Mouse (Mus musculus) heart, embryonic 13.5 days (tissue): ENCODE data around the gene Usb1. TPM values are rescaled to one million over a fixed set of nuclear protein-coding genes. Genes with fewer than 3 reads are reported as not detected.

Experiments
- ATAC-seq: fragments of 200-750 bp; cut with Nextera tagmentation; 2 replicates; pipeline ENCODE4 v1.8.0; 2017; ENCODE audit warnings: moderate TSS enrichment; ENCODE audit not compliant: insufficient number of reproducible peaks, low FRiP score, low TSS enrichment; ENCODE audit errors: extremely low read depth
- H3K27ac ChIP-seq: fragments of 300-500 bp; sonication (generic); replicated peaks from 2 replicates; pipeline ENCODE4 v1.5.1; 2015; ENCODE audit warnings: moderate library complexity, mild to moderate bottlenecking, inconsistent platforms
- H3K27me3 ChIP-seq: fragments of 300-500 bp; sonication (generic); replicated peaks from 2 replicates; pipeline ENCODE4 v1.6.1; 2015; ENCODE audit warnings: mild to moderate bottlenecking, inconsistent platforms
- H3K36me3 ChIP-seq: fragments of 300-500 bp; sonication (generic); 2 replicates; pipeline ENCODE4 v1.6.1; 2015; ENCODE audit warnings: mild to moderate bottlenecking, inconsistent platforms
- H3K4me1 ChIP-seq: fragments of 300-500 bp; sonication (generic); 2 replicates; pipeline ENCODE4 v1.6.1; 2015; ENCODE audit warnings: inconsistent platforms
- H3K4me2 ChIP-seq: fragments of 300-500 bp; sonication (generic); 2 replicates; pipeline ENCODE4 v1.6.1; 2015; ENCODE audit warnings: inconsistent platforms, mild to moderate bottlenecking, moderate library complexity
- H3K4me3 ChIP-seq: fragments of 300-500 bp; sonication (generic); 2 replicates; pipeline ENCODE4 v1.5.1; 2015; ENCODE audit warnings: moderate library complexity, mild to moderate bottlenecking, inconsistent platforms
- H3K9ac ChIP-seq: fragments of 300-500 bp; sonication (generic); 2 replicates; pipeline ENCODE4 v1.6.1; 2015; ENCODE audit warnings: inconsistent platforms, mild to moderate bottlenecking, moderate library complexity
- H3K9me3 ChIP-seq: fragments of 300-500 bp; sonication (generic); 2 replicates; pipeline ENCODE4 v1.6.1; 2016; ENCODE audit warnings: inconsistent platforms
- WGBS: fragments of 180-500 bp; shearing (Covaris S2); methylation state at CpG from one replicate; pipeline ENCODE4 v1.1.7; 2015; ENCODE audit warnings: mixed read lengths; 5-methylcytosine and 5-hydroxymethylcytosine counted together
- polyA plus RNA-seq: library from polyadenylated mRNA; unstranded; fragments of >200 nt; fragmentation: Nextera tagmentation; extraction: Ambion mirVana; gene quantifications from 2 replicates; pipeline ENCODE4 v1.2.1, GENCODE M21; 2015

Usb1 gene
- polyA plus RNA-seq, 1 experiment from 2014 or later, result 25.5 TPM

- Histone ChIP-seq H3K4me3 (no peak overlapping the region), H3K4me1 (peaks cover 64% of the 10 kb centered on the region), H3K9ac (peak overlapping the region; percentile 65), H3K9me3 (no peaks in the 10 kb centered on the region), H3K36me3 (no peaks in the 10 kb centered on the region), H3K27ac (peak overlapping the region; percentile 59), H3K27me3 (no peaks in the 10 kb centered on the region), H3K4me2 (peak overlapping the region; percentile 28; the same call in 1 of the 2 replicates)
- 0 out of 2 replicates have a peak, but pooled peaks have one; percentile 27 for ATAC-seq
- WGBS, result 26% methylated on average over 8 of the region's 8 CpGs
These were observed 63.3 kb downstream of the Usb1 start for GRCm38 (mm10) chr8:95395186-95395918.

GRCm38 (mm10) chr8:95396752-95397151 lies 64.7 kb downstream of the Usb1 start:
- H3K4me3 ChIP-seq, result no peak overlapping the region
- no peaks in the 10 kb centered on the region for H3K36me3 ChIP-seq
- peak overlapping the region; percentile 12; the same call in 1 of the 2 replicates for H3K9ac ChIP-seq
- H3K27ac ChIP-seq, result peak overlapping the region; percentile 59
- peaks cover 56% of the 10 kb centered on the region for H3K4me1 ChIP-seq
- no peak overlapping the region for H3K4me2 ChIP-seq
- H3K27me3 ChIP-seq, result no peaks in the 10 kb centered on the region
- no peaks in the 10 kb centered on the region for H3K9me3 ChIP-seq
- ATAC-seq, result no peak
- WGBS, result 39% methylated on average over 11 of the region's 11 CpGs

Other genes with a start within 250 kb of the Usb1 start
- gene Kifc3, start 129.5 kb upstream of the Usb1 start, polyA plus RNA-seq, result 10.6 and 12.1 TPM in 2 replicates
- 0.47 and 0.55 TPM in 2 replicates for gene Cngb1, start 25.7 kb upstream of the Usb1 start, polyA plus RNA-seq
- gene Tepp, start 21.7 kb upstream of the Usb1 start, polyA plus RNA-seq, result 0.40 TPM in 1 of 2 replicates, not detected in the other
- gene Zfp319, start 334 bp upstream of the Usb1 start, polyA plus RNA-seq, result 5.6 and 5.9 TPM in 2 replicates
- gene Mmp15, start 20.0 kb downstream of the Usb1 start, polyA plus RNA-seq, result 42.5 and 43.4 TPM in 2 replicates
- 151 and 167 TPM in 2 replicates for gene Cfap20, start 102.6 kb downstream of the Usb1 start, polyA plus RNA-seq
- 7.1 TPM in 2 replicates for gene Csnk2a2, start 157.8 kb downstream of the Usb1 start, polyA plus RNA-seq
- 2.2 and 2.4 TPM in 2 replicates for gene Ccdc113, start 201.8 kb downstream of the Usb1 start, polyA plus RNA-seq
- not detected in 2 replicates for gene Prss54, start 244.1 kb downstream of the Usb1 start, polyA plus RNA-seq